Mouse (Mus musculus) Patski (cell line): ENCODE data around the gene Cgnl1. TPM values are rescaled to one million over a fixed set of nuclear protein-coding genes. Genes with fewer than 3 reads are reported as not detected.

ENCODE experiments used
- ATAC-seq: fragments of 100-300 bp; one replicate; pipeline ENCODE4 v1.8.0; 2021
- CTCF ChIA-PET: fragments of 350-600 bp; sonication (Branson Sonifier 250); formaldehyde crosslinking; loops from one replicate; lab custom pipeline; 2022; ENCODE audit warnings: inconsistent platforms; lab: Charles Lee
- POLR2A ChIA-PET: fragments of 350-600 bp; sonication (Branson Sonifier 250); formaldehyde crosslinking; loops from one replicate; lab custom pipeline; 2022; ENCODE audit warnings: antibody characterized with exemption, inconsistent platforms; lab: Charles Lee
- DNase-seq: peaks from one replicate; pipeline ENCODE4 v3.0.0-alpha.2; 2011; ENCODE audit warnings: low read depth, low spot score
- H3K27me3 ChIP-seq: fragments of 371-371 bp; one replicate; pipeline ENCODE4 v1.5.1; 2021
- CTCF ChIP-seq: fragments of 100-300 bp; IDR thresholded peaks from one replicate; pipeline ENCODE4 v1.5.1; 2021
- in situ Hi-C: fragments of 300-500 bp; cut with MboI; formaldehyde crosslinking; loops from 3 replicates; pipeline ENCODE4 v1.11.1; 2018; ENCODE audit warnings: low pct_unique_long_range_greater_than_20kb, mixed read lengths
- polyA plus RNA-seq: library from polyadenylated mRNA; unstranded; gene quantifications from one replicate; pipeline ENCODE4 v1.2.3, GENCODE M21; 2021

Gene Cgnl1
- polyA plus RNA-seq, 1 experiment from 2014 or later: 114 TPM

DNA sequence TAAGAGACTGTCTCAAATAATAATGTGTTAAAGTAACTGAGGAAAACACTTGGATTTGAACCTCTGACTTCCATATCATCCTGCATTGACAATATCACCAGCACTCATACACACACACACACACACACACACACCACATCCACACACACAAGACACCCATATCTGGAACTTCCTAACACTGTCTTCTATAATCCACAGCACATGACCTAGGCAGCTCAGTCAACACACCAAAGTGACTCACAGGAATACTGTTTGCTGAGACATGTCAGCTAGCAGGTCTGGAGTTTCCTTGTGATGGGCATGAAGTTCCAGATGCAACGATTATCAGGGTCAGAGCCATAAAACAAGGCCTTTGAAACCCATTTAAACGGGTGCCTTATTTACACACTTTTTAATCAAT lies 74.2 kb downstream of the Cgnl1 start:
- TF ChIP-seq CTCF: no peak
- no peaks in the 10 kb centered on the region for H3K27me3 ChIP-seq
- ATAC-seq (no peak), DNase-seq (no peak)
- CTCF ChIA-PET: no interaction called here
- POLR2A ChIA-PET: no interaction called here
- in situ Hi-C loops: no loop called here

DNA sequence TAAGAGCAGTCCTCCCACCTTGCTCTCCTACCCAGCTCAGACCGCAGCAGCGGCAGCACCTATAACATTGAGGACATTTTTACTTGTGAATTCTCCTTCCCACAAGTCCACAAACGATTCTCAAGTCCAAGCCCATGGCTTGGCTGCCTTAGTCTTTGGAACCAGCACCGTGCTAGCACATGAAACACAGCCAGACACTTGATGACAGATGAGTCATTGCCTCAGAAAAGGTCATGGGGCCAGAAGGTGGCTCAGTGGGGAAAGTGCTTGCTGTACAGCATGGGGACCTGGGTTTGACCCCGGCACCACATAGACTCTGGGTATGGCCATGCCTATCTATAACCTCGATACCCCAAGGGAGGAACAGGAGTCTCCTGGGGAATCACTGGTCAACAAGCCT lies 74.6 kb downstream of the Cgnl1 start:
- POLR2A ChIA-PET: interaction anchor here (0.7 kb wide), 1 partner anchor 10 kb away, joined by 3 read pairs; no protein-coding TSS in a partner anchor
- no peaks in the 10 kb centered on the region for H3K27me3 ChIP-seq
- no peak for ATAC-seq
- TF ChIP-seq CTCF: no peak
- in situ Hi-C loops: no loop called here
- DNase-seq: no peak
- CTCF ChIA-PET: no interaction called here

GRCm38 (mm10) chr9:71695133-71695532 lies 76.3 kb downstream of the Cgnl1 start:
- ATAC-seq (no peak), DNase-seq (no peak)
- no peak for TF ChIP-seq CTCF
- ChIA-PET CTCF (no interaction called here), POLR2A (no interaction called here)
- H3K27me3 ChIP-seq: no peaks in the 10 kb centered on the region
- in situ Hi-C loops: no loop called here

GRCm38 (mm10) chr9:71694223-71694622 lies 77.2 kb downstream of the Cgnl1 start:
- in situ Hi-C loops: no loop called here
- no peaks in the 10 kb centered on the region for H3K27me3 ChIP-seq
- no peak for DNase-seq
- ATAC-seq: peak; percentile 17
- ChIA-PET POLR2A (no interaction called here), CTCF (interaction anchor here (0.8 kb wide), 1 partner anchor 12 kb away, joined by 3 read pairs; no protein-coding TSS in a partner anchor)
- TF ChIP-seq CTCF: no peak

DNA sequence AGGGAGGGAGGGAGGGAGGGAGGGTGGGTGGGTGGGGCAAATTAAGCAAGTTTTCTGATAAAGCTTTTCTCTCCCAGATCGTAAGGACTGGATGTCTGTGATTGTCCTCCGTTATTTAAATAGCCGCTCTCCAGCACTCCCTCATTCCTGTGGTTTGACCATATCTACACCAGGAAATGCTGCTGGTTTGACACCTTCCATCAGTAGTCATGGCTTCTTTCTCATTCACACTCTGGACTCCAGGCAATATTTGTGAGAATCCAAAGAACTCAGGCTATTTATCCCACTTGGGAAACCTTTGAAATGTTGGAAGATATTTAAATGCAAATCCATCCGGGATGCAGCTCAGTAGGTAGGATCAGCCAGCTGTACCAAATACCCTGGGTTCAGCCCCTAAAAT lies 77.6 kb downstream of the Cgnl1 start:
- in situ Hi-C loops: no loop called here

DNA sequence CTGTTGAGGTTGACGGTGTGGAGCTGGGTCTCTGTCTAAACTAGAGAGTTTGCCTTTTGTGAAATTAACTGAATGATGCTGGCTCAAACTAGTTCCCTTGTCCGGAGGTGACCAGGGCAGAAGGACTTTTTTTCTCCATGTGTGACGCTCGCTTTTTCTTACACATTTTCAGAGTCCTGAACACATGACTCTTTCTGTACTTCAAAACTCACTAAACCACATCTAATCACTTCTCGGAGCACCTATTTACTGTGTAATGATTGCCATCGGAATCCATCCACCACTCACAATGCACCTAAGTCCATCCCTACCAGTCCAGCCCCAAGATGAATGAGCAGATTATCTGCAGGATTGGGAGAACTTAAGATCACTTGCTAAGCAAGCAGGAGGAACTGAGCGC lies 79.2 kb downstream of the Cgnl1 start:
- ChIA-PET CTCF (interaction anchor here (1.1 to 1.8 kb wide), 2 partner anchors 42 to 46 kb away, joined by 3 read pairs; no protein-coding TSS in a partner anchor), POLR2A (no interaction called here)
- H3K27me3 ChIP-seq: no peaks in the 10 kb centered on the region
- ATAC-seq: no peak
- no peak for TF ChIP-seq CTCF
- no peak for DNase-seq
- in situ Hi-C loops: no loop called here

More for the DNA sequence above, 77.6 kb downstream of the Cgnl1 start:
- ChIA-PET CTCF (interaction anchor here (0.8 kb wide), 1 partner anchor 12 kb away, joined by 3 read pairs; no protein-coding TSS in a partner anchor), POLR2A (no interaction called here)
- DNase-seq (no peak), ATAC-seq (peak; percentile 35)
- no peak for TF ChIP-seq CTCF
- H3K27me3 ChIP-seq: no peaks in the 10 kb centered on the region

GRCm38 (mm10) chr9:71689369-71690073 lies 81.9 kb downstream of the Cgnl1 start:
- ATAC-seq (no peak), DNase-seq (no peak)
- TF ChIP-seq CTCF: no peak
- no peaks in the 10 kb centered on the region for H3K27me3 ChIP-seq
- ChIA-PET POLR2A (interaction anchor here (0.7 kb wide), 1 partner anchor 30 kb away, joined by 3 read pairs; no protein-coding TSS in a partner anchor), CTCF (interaction anchor here (0.9 to 2.1 kb wide), 3 partner anchors 14 to 117 kb away, joined by 3 to 5 read pairs (median 3); no protein-coding TSS in a partner anchor)
- in situ Hi-C loops: no loop called here

GRCm38 (mm10) chr9:71686463-71686862 lies 84.9 kb downstream of the Cgnl1 start:
- DNase-seq (no peak), ATAC-seq (no peak)
- in situ Hi-C loops: no loop called here
- no peaks in the 10 kb centered on the region for H3K27me3 ChIP-seq
- TF ChIP-seq CTCF: no peak
- ChIA-PET POLR2A (interaction anchor here (0.6 kb wide), 1 partner anchor 10 kb away, joined by 3 read pairs; no protein-coding TSS in a partner anchor), CTCF (interaction anchor here (1.5 kb wide), 1 partner anchor 23 kb away, joined by 3 read pairs; no protein-coding TSS in a partner anchor)

GRCm38 (mm10) chr9:71684772-71685171 lies 86.6 kb downstream of the Cgnl1 start:
- ATAC-seq: peak; percentile 44
- no peaks in the 10 kb centered on the region for H3K27me3 ChIP-seq
- ChIA-PET CTCF (no interaction called here), POLR2A (no interaction called here)
- no peak for TF ChIP-seq CTCF
- in situ Hi-C loops: no loop called here
- DNase-seq: no peak

GRCm38 (mm10) chr9:71680381-71680780 lies 91.0 kb downstream of the Cgnl1 start:
- CTCF ChIA-PET: no interaction called here
- in situ Hi-C loops: no loop called here
- ATAC-seq (no peak), DNase-seq (no peak)
- no peak for TF ChIP-seq CTCF
- POLR2A ChIA-PET: interaction anchor here (1.6 kb wide), 1 partner anchor 10 kb away, joined by 3 read pairs; no protein-coding TSS in a partner anchor
- H3K27me3 ChIP-seq: no peaks in the 10 kb centered on the region
